Comparison of ENCODE assay signal across 8 mouse cellular contexts in genomic region chr5:32136301-32136863, GRCm38 (mm10). TPM values are rescaled to one million over a fixed set of nuclear protein-coding genes. Genes with fewer than 3 reads are reported as not detected.
A peak's percentile ranks its signal among the peaks of the same experiment; 100 is the strongest.
DNase-seq lines count a peak whose midpoint lies in the region; ATAC-seq and TF ChIP-seq lines count a peak whose summit lies in the region.

No protein-coding gene starts in this region.

- no peaks in the 10 kb centered on the region for H3K9me3 ChIP-seq in ES-E14 (ENCODE audit: control insufficient read depth, insufficient read depth, low read depth, low read length)
- H3K9me3 ChIP-seq in forebrain, embryonic 15.5 days = no peaks in the 10 kb centered on the region

- intact Hi-C loops in heart, postnatal 36 days (cut with DNase I) = loop anchor here (5.0 kb wide), 3 partner anchors 259 to 524 kb away; no protein-coding TSS in a partner anchor

- WGBS in forebrain, embryonic 15.5 days = under 1% methylated on average over 61 of the region's 63 CpGs

- in situ Hi-C loops in ES-E14 (cut with MboI; ENCODE audit: low sequenced_read_pairs in 2 of 2, unreplicated experiment in 2 of 2) = loop anchor here in 1 of 2 experiments (10.0 kb wide), 1 partner anchor 532 kb away; no protein-coding TSS in a partner anchor

- peak overlapping the region; percentile 76 to 81 for H3K4me3 ChIP-seq in ES-E14 (ENCODE audit: insufficient read depth in 1 of 2, low read depth in 1 of 2, low read length in 2 of 2, poor library complexity in 1 of 2, severe bottlenecking in 1 of 2)
- peak overlapping the region; percentile 76 for H3K4me3 ChIP-seq in bone marrow macrophage, adult 2 months (ENCODE audit: insufficient read depth, low read length)
- peak overlapping the region; percentile 65 for H3K4me3 ChIP-seq in forebrain, embryonic 15.5 days

- peaks cover 40% of the 10 kb centered on the region; the same call in 1 of the 2 replicates for H3K27me3 ChIP-seq in forebrain, embryonic 15.5 days

- peak overlapping the region; percentile 84 for H3K4me2 ChIP-seq in forebrain, embryonic 15.5 days (replicated peaks)

- no peak for TF ChIP-seq CTCF in bone marrow macrophage, adult 2 months (IDR thresholded peaks at IDR 0.05; ENCODE audit: low read depth, low read length)

- no peak for ATAC-seq in forebrain, embryonic 15.5 days (replicated peaks)

- H3K27ac ChIP-seq in ES-E14 (ENCODE audit: insufficient read depth, low read depth, low read length, poor library complexity, severe bottlenecking) = no peak overlapping the region
- peak overlapping the region; percentile 80 for H3K27ac ChIP-seq in bone marrow macrophage, adult 2 months (ENCODE audit: insufficient read depth, low read depth, low read length)
- peak overlapping the region; percentile 90 for H3K27ac ChIP-seq in forebrain, embryonic 15.5 days (replicated peaks)

- no peak for TF ChIP-seq POLR2A in bone marrow macrophage, adult 2 months (IDR thresholded peaks at IDR 0.05; ENCODE audit: borderline replicate concordance, low read depth, low read length)

- H3K36me3 ChIP-seq in ES-E14 (ENCODE audit: control insufficient read depth, insufficient read depth, low read length, poor library complexity, severe bottlenecking) = no peaks in the 10 kb centered on the region
- no peaks in the 10 kb centered on the region for H3K36me3 ChIP-seq in forebrain, embryonic 15.5 days

- DNase-seq in ES-E14 (ENCODE audit: low read depth, low spot score) = no peak
- DNase-seq in heart, postnatal 36 days = peak; percentile 84 to 89
- DNase-seq in layer of hippocampus, adult 8-10 months (ENCODE audit: low spot score in 2 of 2) = peak; percentile 35 to 46
- DNase-seq in lung, postnatal 10 days = peak; percentile 84
- peak; percentile 52 to 55 for DNase-seq in right cerebral cortex, adult 2 months (ENCODE audit: low spot score in 2 of 2)
- peak; percentile 74 to 79 for DNase-seq in urinary bladder, postnatal 36 days (ENCODE audit: low spot score in 2 of 2)

- no peaks in the 10 kb centered on the region for H3K4me1 ChIP-seq in ES-E14 (ENCODE audit: control insufficient read depth in 2 of 2, insufficient read depth in 2 of 2, low read length in 2 of 2, poor library complexity in 1 of 2)
- H3K4me1 ChIP-seq in bone marrow macrophage, adult 2 months (ENCODE audit: control insufficient read depth, insufficient read depth, low read length) = peaks cover 25% of the 10 kb centered on the region
- peaks cover 31% of the 10 kb centered on the region for H3K4me1 ChIP-seq in forebrain, embryonic 15.5 days

- H3K9ac ChIP-seq in ES-E14 (ENCODE audit: insufficient read depth, low read depth, low read length, poor library complexity, severe bottlenecking) = peak overlapping the region; percentile 56
- H3K9ac ChIP-seq in forebrain, embryonic 15.5 days (replicated peaks) = peak overlapping the region; percentile 69

TF ChIP-seq in ES-E14, 5 proteins besides CTCF, POLR2A, EP300 and RAD21:
- TF ChIP-seq CHD2 (IDR thresholded peaks at IDR 0.05; ENCODE audit: low read depth, low read length) = no peak
- TF ChIP-seq ZC3H11A (IDR thresholded peaks at IDR 0.05; ENCODE audit: borderline replicate concordance, low read depth, low read length) = no peak
- TF ChIP-seq ZNF384 (IDR thresholded peaks at IDR 0.05; ENCODE audit: low read depth, low read length) = no peak
- no peak for TF ChIP-seq MAFK (IDR thresholded peaks at IDR 0.05; ENCODE audit: insufficient read depth, low read depth, low read length)
- TF ChIP-seq HCFC1 (IDR thresholded peaks at IDR 0.05; ENCODE audit: borderline replicate concordance, insufficient read depth, low read length) = no peak; the same call in 1 of the 2 replicates

RNA-seq across cellular contexts. Expression of gene Fosl2, which starts 0.8 kb away (rescaled TPM):
- total RNA-seq in ES-E14 (2012; rRNA removed) = 8.9 and 15.0 TPM in 2 replicates
- 17.2 and 18.7 TPM in 2 replicates for polyA plus RNA-seq in bone marrow macrophage, adult 2 months (2012; ENCODE audit: insufficient read depth, insufficient read length, missing spikeins)
- polyA plus RNA-seq in forebrain, embryonic 15.5 days (2015; fragmentation: Nextera tagmentation; extraction: Ambion mirVana) = 2.7 and 2.8 TPM in 2 replicates
- 10 to 100 TPM; 28.4 to 35.1 TPM for total RNA-seq in heart, postnatal 36 days (2021)
- total RNA-seq in layer of hippocampus, adult 8-10 months (2022) = 10 to 100 TPM; 42.6 to 75.6 (median 59.2) TPM
